Mouse (Mus musculus) limb, embryonic 15.5 days (tissue): Measurements from ENCODE around the gene Hspb7. TPM values are rescaled to one million over a fixed set of nuclear protein-coding genes. Genes with fewer than 3 reads are reported as not detected.

Experiments used
- ATAC-seq: fragments of 200-750 bp; cut with Nextera tagmentation; 2 replicates; pipeline ENCODE4 v1.8.0; 2017; ENCODE audit warnings: low read depth, moderate TSS enrichment; ENCODE audit not compliant: insufficient number of reproducible peaks, low FRiP score, low TSS enrichment
- H3K27ac ChIP-seq: fragments of 300-500 bp; sonication (generic); 2 replicates; pipeline ENCODE4 v1.5.1; 2015; ENCODE audit warnings: moderate library complexity, mild to moderate bottlenecking, inconsistent platforms
- H3K27me3 ChIP-seq: fragments of 300-500 bp; sonication (generic); 2 replicates; pipeline ENCODE4 v1.6.1; 2015; ENCODE audit warnings: inconsistent platforms
- H3K36me3 ChIP-seq: fragments of 300-500 bp; sonication (generic); 2 replicates; pipeline ENCODE4 v1.6.1; 2015; ENCODE audit warnings: inconsistent platforms
- H3K4me1 ChIP-seq: fragments of 300-500 bp; sonication (generic); 2 replicates; pipeline ENCODE4 v1.6.1; 2015; ENCODE audit warnings: inconsistent platforms
- H3K4me2 ChIP-seq: fragments of 300-500 bp; sonication (generic); 2 replicates; pipeline ENCODE4 v1.6.1; 2015; ENCODE audit warnings: mild to moderate bottlenecking, inconsistent platforms
- H3K4me3 ChIP-seq: fragments of 300-500 bp; sonication (generic); 2 replicates; pipeline ENCODE4 v1.5.1; 2015; ENCODE audit warnings: mild to moderate bottlenecking, inconsistent platforms
- H3K9ac ChIP-seq: fragments of 300-500 bp; sonication (generic); 2 replicates; pipeline ENCODE4 v1.6.1; 2015; ENCODE audit warnings: inconsistent platforms
- H3K9me3 ChIP-seq: fragments of 300-500 bp; sonication (generic); 2 replicates; pipeline ENCODE4 v1.6.1; 2016; ENCODE audit warnings: inconsistent platforms
- WGBS: fragments of 180-500 bp; shearing (Covaris S2); methylation state at CpG from one replicate; pipeline ENCODE4 v1.1.7; 2015; 5-methylcytosine and 5-hydroxymethylcytosine counted together
- polyA plus RNA-seq: library from polyadenylated mRNA; unstranded; fragments of >200 nt; fragmentation: Nextera tagmentation; extraction: Ambion mirVana; gene quantifications from 2 replicates; pipeline ENCODE4 v1.2.1, GENCODE M21; 2015

The Hspb7 gene
- polyA plus RNA-seq, 1 experiment from 2014 or later, result 1.7 TPM

- Histone ChIP-seq H3K4me2 (no peak within 1 kb of the TSS), H3K9ac (no peak within 1 kb of the TSS), H3K4me3 (no peak within 1 kb of the TSS), H3K4me1 (peaks cover 16% of the 10 kb centered on the region; the same call in 1 of the 2 replicates), H3K36me3 (no peaks in the 10 kb centered on the region), H3K27me3 (no peaks in the 10 kb centered on the region), H3K27ac (0 out of 2 replicates have a peak within 1 kb of the TSS, but pooled peaks have one; percentile 7), H3K9me3 (no peaks in the 10 kb centered on the region)
- WGBS, result 45% methylated on average over 12 of the region's 12 CpGs
- no peak for ATAC-seq
Observed at GRCm38 (mm10) chr4:141398545-141398944, 22.0 kb upstream of the Hspb7 start, which contains the start of gene Clcnka. Clcnka (minus strand) TSS chr4:141398724.

DNA sequence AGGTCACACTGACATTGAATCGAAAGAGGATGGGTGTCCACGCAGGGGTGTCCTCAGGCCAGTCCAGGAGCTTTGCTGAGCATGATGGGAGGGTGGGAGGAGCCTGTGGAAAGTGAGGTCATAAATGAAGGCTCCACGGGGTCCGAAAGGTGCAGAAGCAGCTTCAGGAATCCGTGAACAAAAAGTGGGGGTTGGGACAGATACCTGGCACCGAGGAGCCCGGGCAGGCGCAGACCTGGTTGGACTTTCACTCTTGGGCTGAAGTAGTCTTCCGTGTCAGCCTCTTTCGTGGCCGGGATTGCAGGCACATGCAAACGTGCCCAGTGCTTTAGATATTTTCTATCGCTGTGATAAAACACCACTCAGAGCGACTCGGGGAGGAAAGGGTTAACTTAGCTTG lies 20.4 kb upstream of the Hspb7 start:
- no peaks in the 10 kb centered on the region for H3K36me3 ChIP-seq
- no peak for ATAC-seq
- H3K9me3 ChIP-seq, result no peaks in the 10 kb centered on the region
- H3K4me3 ChIP-seq, result no peak overlapping the region
- no peak overlapping the region for H3K27ac ChIP-seq
- H3K27me3 ChIP-seq, result no peaks in the 10 kb centered on the region
- H3K4me2 ChIP-seq, result no peak overlapping the region
- 79% methylated on average over 15 of the region's 15 CpGs for WGBS
- no peak overlapping the region for H3K9ac ChIP-seq
- peaks cover 19% of the 10 kb centered on the region; the same call in 1 of the 2 replicates for H3K4me1 ChIP-seq

DNA sequence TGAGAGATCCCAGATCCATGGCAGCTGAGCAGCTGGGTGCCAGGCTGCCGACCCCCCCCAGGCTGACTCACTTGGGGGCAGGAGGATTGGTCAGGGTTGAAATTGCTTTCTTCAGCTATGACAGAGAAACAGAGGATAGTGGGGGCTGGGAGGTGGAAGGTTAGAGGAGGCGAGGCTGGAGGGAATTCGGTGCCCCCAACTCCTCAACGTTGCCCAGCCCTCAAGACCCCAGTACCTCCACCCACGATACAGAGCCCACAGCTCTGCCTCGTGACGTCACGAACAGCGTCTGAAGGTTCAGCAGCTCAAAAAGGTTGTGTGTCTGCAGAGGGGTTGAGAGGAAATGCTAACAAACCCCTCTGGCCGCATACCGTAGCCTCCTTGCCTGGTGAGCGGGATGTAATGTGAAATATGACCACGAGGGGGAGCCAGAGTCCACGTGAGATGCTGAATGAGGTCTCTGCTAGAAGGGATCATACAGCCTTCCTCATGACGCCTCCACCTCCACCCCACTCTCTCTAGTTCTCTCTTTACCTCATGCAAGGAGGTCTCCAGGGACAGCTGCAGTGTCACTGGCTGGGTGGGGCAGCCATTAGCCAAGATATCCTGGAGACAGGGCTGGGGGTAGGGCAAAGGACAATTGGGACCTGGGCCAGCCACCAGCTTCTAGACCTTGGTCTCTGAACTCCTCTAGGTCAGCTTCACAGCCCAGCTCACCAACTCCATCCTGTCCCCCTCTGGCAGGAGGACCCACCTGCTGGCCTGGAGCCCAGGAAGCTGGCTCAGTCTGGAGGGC lies 15.9 kb upstream of the Hspb7 start:
- no peak overlapping the region for H3K27ac ChIP-seq

GRCm38 (mm10) chr4:141405314-141405622 lies 15.3 kb upstream of the Hspb7 start:
- ATAC-seq, result no peak
- Histone ChIP-seq H3K9me3 (no peaks in the 10 kb centered on the region), H3K4me1 (peaks cover 11% of the 10 kb centered on the region; the same call in 1 of the 2 replicates), H3K36me3 (no peaks in the 10 kb centered on the region), H3K4me2 (no peak overlapping the region), H3K4me3 (no peak overlapping the region), H3K9ac (no peak overlapping the region), H3K27ac (no peak overlapping the region), H3K27me3 (no peaks in the 10 kb centered on the region)
- WGBS, result 83% methylated on average over 3 of the region's 3 CpGs

More for the DNA sequence above, 15.9 kb upstream of the Hspb7 start:
- 0 out of 2 replicates have a peak overlapping the region, but pooled peaks have one; percentile 7 for H3K4me3 ChIP-seq
- H3K27me3 ChIP-seq, result no peaks in the 10 kb centered on the region
- no peaks in the 10 kb centered on the region for H3K9me3 ChIP-seq
- WGBS, result 13% methylated on average over 15 of the region's 15 CpGs
- H3K9ac ChIP-seq, result no peak overlapping the region
- H3K4me1 ChIP-seq, result peaks cover 13% of the 10 kb centered on the region; the same call in 1 of the 2 replicates
- peak; percentile 71 for ATAC-seq
- H3K36me3 ChIP-seq, result no peaks in the 10 kb centered on the region
- H3K4me2 ChIP-seq, result peak overlapping the region; percentile 35

GRCm38 (mm10) chr4:141406516-141407299 lies 13.9 kb upstream of the Hspb7 start:
- Histone ChIP-seq H3K36me3 (no peaks in the 10 kb centered on the region), H3K27ac (no peak overlapping the region), H3K4me3 (no peak overlapping the region), H3K9ac (no peak overlapping the region), H3K4me2 (no peak overlapping the region), H3K9me3 (no peaks in the 10 kb centered on the region), H3K4me1 (peaks cover 16% of the 10 kb centered on the region), H3K27me3 (no peaks in the 10 kb centered on the region)
- ATAC-seq, result no peak
- 42% methylated on average over 14 of the region's 14 CpGs for WGBS

DNA sequence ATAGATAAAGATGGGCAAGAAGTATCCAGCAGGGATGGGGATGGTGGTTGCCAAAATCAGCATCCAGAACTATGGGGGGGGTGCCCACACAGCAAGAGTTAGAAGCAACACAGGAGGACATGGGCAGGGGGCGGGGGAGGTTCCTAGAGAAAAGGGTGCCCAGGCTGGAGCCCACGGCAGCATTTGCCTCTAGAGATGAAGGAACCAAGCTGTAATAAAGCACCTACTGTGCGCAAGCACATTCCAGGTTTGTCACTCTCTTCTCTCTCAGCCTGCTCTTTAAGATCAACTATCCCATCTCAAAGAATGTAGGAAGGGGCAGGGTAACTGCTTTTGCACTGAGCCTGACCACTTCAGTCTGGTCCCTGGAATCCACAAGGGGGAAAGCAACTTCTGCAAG lies 12.0 kb upstream of the Hspb7 start:
- ATAC-seq, result no peak
- H3K9me3 ChIP-seq, result no peaks in the 10 kb centered on the region
- H3K4me1 ChIP-seq, result peaks cover 16% of the 10 kb centered on the region
- H3K9ac ChIP-seq, result no peak overlapping the region
- H3K4me2 ChIP-seq, result no peak overlapping the region
- H3K4me3 ChIP-seq, result no peak overlapping the region
- 87% methylated on average over 3 of the region's 3 CpGs for WGBS
- no peaks in the 10 kb centered on the region for H3K36me3 ChIP-seq
- no peaks in the 10 kb centered on the region for H3K27me3 ChIP-seq
- no peak overlapping the region for H3K27ac ChIP-seq

GRCm38 (mm10) chr4:141411430-141411992 lies 9.1 kb upstream of the Hspb7 start:
- Histone ChIP-seq H3K4me3 (no peak overlapping the region; the same call in 1 of the 2 replicates), H3K27me3 (no peaks in the 10 kb centered on the region), H3K36me3 (no peaks in the 10 kb centered on the region), H3K4me1 (peaks cover 9% of the 10 kb centered on the region), H3K4me2 (0 out of 2 replicates have a peak overlapping the region, but pooled peaks have one; percentile 7), H3K27ac (no peak overlapping the region), H3K9me3 (no peaks in the 10 kb centered on the region), H3K9ac (no peak overlapping the region)
- WGBS, result 20% methylated on average over 22 of the region's 22 CpGs
- ATAC-seq, result no peak

- Histone ChIP-seq H3K36me3 (no peaks in the 10 kb centered on the region), H3K9ac (no peak within 1 kb of the TSS), H3K27me3 (no peaks in the 10 kb centered on the region), H3K4me2 (no peak within 1 kb of the TSS), H3K4me1 (peaks cover 19% of the 10 kb centered on the region), H3K9me3 (no peaks in the 10 kb centered on the region), H3K4me3 (no peak within 1 kb of the TSS), H3K27ac (no peak within 1 kb of the TSS)
- 62% methylated on average over 7 of the region's 7 CpGs for WGBS
- no peak for ATAC-seq
Observed at GRCm38 (mm10) chr4:141415924-141416323, 4.7 kb upstream of the Hspb7 start, which contains the start of gene Clcnkb. Clcnkb (minus strand) TSS chr4:141416014.

DNA sequence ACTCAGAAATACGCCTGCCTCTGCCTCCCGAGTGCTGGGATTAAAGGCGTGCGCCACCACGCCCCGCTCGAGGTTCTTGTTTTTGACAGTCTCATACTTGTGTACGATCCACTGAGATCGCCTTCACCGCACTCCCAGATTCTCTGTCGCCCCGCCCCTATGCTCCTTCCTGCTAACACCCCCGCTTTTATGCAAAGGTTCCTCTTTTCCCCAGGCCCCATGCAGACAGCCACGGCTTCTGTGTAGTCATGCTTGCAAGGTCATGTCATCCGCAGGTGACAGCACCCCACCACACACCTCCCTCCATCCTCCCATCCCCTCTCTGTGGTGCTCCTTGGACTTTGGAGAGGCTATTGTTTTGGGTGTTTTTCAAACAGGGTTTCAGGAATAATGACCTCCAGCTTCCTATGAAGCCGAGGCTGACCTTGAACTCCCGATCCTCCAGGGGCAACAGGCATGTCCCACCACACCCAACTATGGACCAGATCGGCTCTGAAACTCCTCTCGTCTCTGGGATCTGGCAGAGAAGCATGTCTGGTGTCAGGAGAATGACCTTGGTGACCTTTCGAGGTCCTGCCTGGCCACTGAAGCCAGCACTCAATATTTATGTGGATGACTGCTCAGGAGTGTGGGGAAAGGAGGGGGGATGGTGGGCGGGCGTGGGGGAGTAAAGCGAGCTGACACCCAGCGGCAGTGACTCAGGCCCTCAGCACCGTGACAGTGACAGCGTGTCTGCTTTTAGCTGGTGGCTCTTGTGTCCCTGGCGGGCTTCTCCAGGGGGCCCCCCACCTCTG lies 984 bp upstream of the Hspb7 start:
- ATAC-seq, result no peak

DNA sequence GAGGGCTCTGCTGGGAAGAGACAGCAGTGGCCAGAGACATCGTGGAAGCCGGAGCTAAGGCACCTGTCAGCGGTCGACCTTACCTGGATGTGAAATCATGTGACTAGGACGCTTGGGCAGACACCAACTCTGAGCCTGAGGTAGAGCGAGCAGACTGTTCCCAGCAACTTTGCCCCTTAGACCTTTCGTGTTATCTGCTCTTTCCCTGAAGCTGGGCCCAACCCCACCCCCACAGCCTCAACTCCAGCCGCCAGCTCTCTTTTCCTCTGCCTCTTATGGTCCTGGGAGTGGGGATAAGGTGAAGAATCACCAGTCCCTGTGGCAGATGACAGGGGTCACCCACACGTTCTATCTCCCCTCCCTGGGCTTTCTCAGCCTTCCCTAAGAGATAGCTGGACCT lies 307 bp downstream of the Hspb7 start:
- Histone ChIP-seq H3K27me3 (0 out of 2 replicates have a peak, but pooled peaks cover 6% of the 10 kb centered on the region), H3K9ac (no peak overlapping the region)
- WGBS, result 42% methylated on average over 9 of the region's 9 CpGs

More for the DNA sequence above, 984 bp upstream of the Hspb7 start:
- no peaks in the 10 kb centered on the region for H3K36me3 ChIP-seq
- no peak overlapping the region for H3K9ac ChIP-seq
- 0 out of 2 replicates have a peak, but pooled peaks cover 6% of the 10 kb centered on the region for H3K27me3 ChIP-seq
- H3K4me3 ChIP-seq, result no peak overlapping the region
- WGBS, result 57% methylated on average over 27 of the region's 27 CpGs
- H3K4me2 ChIP-seq, result no peak overlapping the region
- H3K27ac ChIP-seq, result no peak overlapping the region
- no peaks in the 10 kb centered on the region for H3K9me3 ChIP-seq
- H3K4me1 ChIP-seq, result peaks cover 23% of the 10 kb centered on the region

GRCm38 (mm10) chr4:141421423-141421822 lies 844 bp downstream of the Hspb7 start:
- H3K27me3 ChIP-seq, result 0 out of 2 replicates have a peak, but pooled peaks cover 6% of the 10 kb centered on the region
- H3K9ac ChIP-seq, result no peak overlapping the region; the same call in 1 of the 2 replicates
- WGBS, result 54% methylated on average over 14 of the region's 14 CpGs
- no peaks in the 10 kb centered on the region for H3K9me3 ChIP-seq
- peaks cover 41% of the 10 kb centered on the region for H3K4me1 ChIP-seq
- no peak overlapping the region for H3K27ac ChIP-seq
- H3K36me3 ChIP-seq, result no peaks in the 10 kb centered on the region
- H3K4me2 ChIP-seq, result 0 out of 2 replicates have a peak overlapping the region, but pooled peaks have one; percentile 10
- ATAC-seq, result no peak
- no peak overlapping the region for H3K4me3 ChIP-seq

More for the DNA sequence above, 307 bp downstream of the Hspb7 start:
- peaks cover 36% of the 10 kb centered on the region for H3K4me1 ChIP-seq
- H3K4me2 ChIP-seq, result no peak overlapping the region
- no peak overlapping the region for H3K4me3 ChIP-seq
- no peaks in the 10 kb centered on the region for H3K9me3 ChIP-seq
- no peaks in the 10 kb centered on the region for H3K36me3 ChIP-seq
- H3K27ac ChIP-seq, result no peak overlapping the region
- no peak for ATAC-seq
